Mouse (Mus musculus): ENCODE data around the gene Eno1. TPM values are rescaled to one million over a fixed set of nuclear protein-coding genes. Genes with fewer than 3 reads are reported as not detected.

Gene Eno1
- polyA plus RNA-seq, 1 experiment from 2014 or later = 1,302 TPM

DNA sequence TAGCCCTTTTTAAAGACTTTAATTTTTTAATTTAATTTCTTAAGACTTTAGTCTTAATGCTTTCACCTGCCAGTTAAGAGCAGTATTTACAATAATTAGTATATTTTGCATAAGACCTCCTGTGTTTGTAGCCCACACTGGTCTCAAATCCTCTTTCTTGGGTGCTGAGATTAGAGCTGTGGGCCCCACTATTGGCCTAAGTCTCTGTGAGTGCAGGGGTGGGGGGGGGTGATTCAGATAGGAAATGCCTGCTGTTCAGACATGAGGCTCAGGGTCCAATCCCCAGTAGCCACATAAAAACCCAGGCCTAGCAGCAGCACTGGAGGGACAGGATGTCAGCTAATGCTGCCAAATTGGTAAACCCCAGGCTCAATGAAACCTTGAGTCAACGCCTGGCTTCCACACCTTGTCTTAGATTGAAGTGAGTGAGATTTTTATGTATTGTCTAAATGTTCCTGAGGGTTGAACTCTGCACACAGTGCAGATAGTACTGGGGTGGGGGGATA, 3.9 kb downstream of the Eno1 start:
- Histone ChIP-seq H3K27me3 (replicated peaks) (no peaks in the 10 kb centered on the region), H3K36me3 (peaks cover 47% of the 10 kb centered on the region), H3K4me1 (peaks cover 38% of the 10 kb centered on the region), H3K4me3 (replicated peaks) (no peak overlapping the region), H3K9me3 (no peaks in the 10 kb centered on the region), H3K9ac (0 out of 2 replicates have a peak overlapping the region, but pooled peaks have one; percentile 9), H3K4me2 (0 out of 2 replicates have a peak overlapping the region, but pooled peaks have one; percentile 16), H3K27ac (no peak overlapping the region)
- no peak for ATAC-seq (ENCODE audit: insufficient read depth, low FRiP score, low read depth)
- WGBS = 76% methylated on average over 1 of the region's 1 CpGs

DNA sequence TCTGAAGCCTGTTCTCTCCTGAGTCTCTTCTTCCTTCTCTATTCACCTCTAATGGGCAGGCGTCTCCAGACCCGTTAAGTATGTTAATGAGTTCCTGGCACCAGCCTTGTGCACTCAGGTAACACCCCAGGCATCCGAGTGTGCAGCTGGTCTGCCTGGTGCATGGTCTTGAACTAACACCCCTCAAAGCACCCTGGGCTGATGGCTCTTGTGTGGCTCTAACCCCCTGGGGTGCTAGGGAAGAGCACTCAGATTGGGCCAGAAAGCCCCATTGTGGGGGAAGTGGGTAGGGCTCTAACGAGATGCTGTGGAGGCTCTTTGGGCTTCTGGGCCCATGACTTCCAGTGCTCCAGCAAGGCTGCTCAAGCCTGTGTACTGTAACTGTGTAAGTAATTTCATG, 5.2 kb downstream of the Eno1 start:
- H3K9me3 ChIP-seq = no peaks in the 10 kb centered on the region
- H3K9ac ChIP-seq = no peak overlapping the region
- ATAC-seq (ENCODE audit: insufficient read depth, low FRiP score, low read depth) = no peak
- WGBS = 78% methylated on average over 4 of the region's 4 CpGs
- no peak overlapping the region for H3K4me3 ChIP-seq (replicated peaks)
- peaks cover 38% of the 10 kb centered on the region for H3K4me1 ChIP-seq
- H3K36me3 ChIP-seq = peaks cover 56% of the 10 kb centered on the region
- H3K4me2 ChIP-seq = no peak overlapping the region
- H3K27ac ChIP-seq = no peak overlapping the region
- no peaks in the 10 kb centered on the region for H3K27me3 ChIP-seq (replicated peaks)

DNA sequence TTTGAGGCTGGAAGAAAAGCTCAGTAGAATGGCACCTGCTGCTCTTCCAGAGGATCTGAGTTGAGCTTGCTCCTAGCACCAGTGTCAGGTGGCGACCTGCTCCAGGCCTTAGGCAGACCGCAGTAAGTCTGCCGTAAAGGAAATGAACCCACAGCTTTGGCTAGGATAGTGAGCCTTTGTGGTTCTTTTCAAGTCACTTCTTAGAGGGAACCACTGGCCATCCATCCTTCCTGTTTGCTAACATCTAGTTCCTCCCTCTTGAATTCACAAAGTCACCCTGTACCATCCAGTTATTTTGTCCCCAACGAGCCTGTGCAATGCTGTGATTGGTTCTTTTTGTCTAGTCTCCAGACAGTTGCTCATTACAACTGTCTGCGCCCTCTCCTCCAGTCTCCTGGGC, 6.2 kb downstream of the Eno1 start:
- Histone ChIP-seq H3K4me1 (peaks cover 38% of the 10 kb centered on the region), H3K36me3 (peaks cover 64% of the 10 kb centered on the region), H3K4me2 (no peak overlapping the region), H3K9ac (no peak overlapping the region), H3K27me3 (replicated peaks) (no peaks in the 10 kb centered on the region), H3K4me3 (replicated peaks) (no peak overlapping the region), H3K27ac (no peak overlapping the region), H3K9me3 (no peaks in the 10 kb centered on the region)
- WGBS = 80% methylated on average over 5 of the region's 5 CpGs
- ATAC-seq (ENCODE audit: insufficient read depth, low FRiP score, low read depth) = no peak

DNA sequence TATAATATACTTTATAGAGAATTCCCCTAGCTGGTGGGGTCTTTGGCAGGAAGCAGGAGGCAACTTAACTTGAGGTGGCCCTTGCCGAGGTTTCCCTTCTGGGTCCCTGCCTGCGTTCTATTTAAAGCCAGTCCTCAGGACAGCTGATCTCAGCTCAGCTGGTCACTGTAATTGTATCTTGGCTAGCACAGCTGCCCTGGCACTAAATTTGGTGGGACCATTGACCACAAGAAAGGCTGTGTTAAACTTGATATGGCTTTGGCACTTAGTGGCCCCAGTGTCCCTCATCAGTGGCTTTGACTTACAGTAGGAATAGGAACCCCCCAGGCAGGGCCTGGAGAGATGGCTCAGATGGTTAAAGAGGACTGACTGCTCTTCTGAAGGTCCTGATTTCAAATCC, 9.4 kb downstream of the Eno1 start:
- no peak for ATAC-seq (ENCODE audit: insufficient read depth, low FRiP score, low read depth)
- peaks cover 17% of the 10 kb centered on the region for H3K4me1 ChIP-seq
- 79% methylated on average over 2 of the region's 2 CpGs for WGBS
- H3K4me2 ChIP-seq = no peak overlapping the region
- no peak overlapping the region for H3K9ac ChIP-seq
- no peak overlapping the region for H3K27ac ChIP-seq
- H3K9me3 ChIP-seq = no peaks in the 10 kb centered on the region
- H3K27me3 ChIP-seq (replicated peaks) = no peaks in the 10 kb centered on the region
- H3K4me3 ChIP-seq (replicated peaks) = no peak overlapping the region
- peaks cover 76% of the 10 kb centered on the region for H3K36me3 ChIP-seq

DNA sequence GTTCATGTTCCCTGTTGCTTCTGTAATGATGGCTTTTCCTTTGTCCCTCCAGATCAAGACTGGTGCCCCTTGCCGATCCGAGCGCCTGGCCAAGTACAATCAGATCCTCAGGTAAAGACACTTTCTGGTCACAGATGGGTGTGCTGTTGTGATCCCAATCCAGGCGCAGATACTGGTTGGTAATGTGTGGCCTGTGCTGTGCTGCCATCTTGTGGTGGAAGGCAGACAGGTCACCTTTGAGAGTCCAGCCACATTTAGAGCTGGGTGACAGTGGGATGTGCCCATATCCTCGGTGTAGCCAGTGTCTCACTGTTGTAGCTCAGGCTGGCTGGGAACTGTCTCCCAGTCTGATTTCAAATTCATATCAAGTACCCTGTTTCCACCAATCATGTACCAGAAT, 11.5 kb downstream of the Eno1 start:
- no peaks in the 10 kb centered on the region for H3K9me3 ChIP-seq
- H3K27ac ChIP-seq = no peak overlapping the region
- ATAC-seq (ENCODE audit: insufficient read depth, low FRiP score, low read depth) = no peak; the same call in 1 of the 2 replicates
- H3K9ac ChIP-seq = no peak overlapping the region
- H3K4me1 ChIP-seq = no peaks in the 10 kb centered on the region
- WGBS = 61% methylated on average over 5 of the region's 5 CpGs
- peaks cover 58% of the 10 kb centered on the region for H3K36me3 ChIP-seq
- no peak overlapping the region for H3K4me3 ChIP-seq (replicated peaks)
- H3K27me3 ChIP-seq (replicated peaks) = no peaks in the 10 kb centered on the region
- H3K4me2 ChIP-seq = no peak overlapping the region

GRCm38 (mm10) chr4:150248917-150249316, 12.4 kb downstream of the Eno1 start:
- ATAC-seq (ENCODE audit: insufficient read depth, low FRiP score, low read depth) = no peak

GRCm38 (mm10) chr4:150249731-150250270, 13.3 kb downstream of the Eno1 start:
- H3K27me3 ChIP-seq (replicated peaks) = no peaks in the 10 kb centered on the region
- WGBS = 57% methylated on average over 5 of the region's 5 CpGs
- no peak for ATAC-seq (ENCODE audit: insufficient read depth, low FRiP score, low read depth)
- no peak overlapping the region for H3K27ac ChIP-seq
- no peaks in the 10 kb centered on the region for H3K9me3 ChIP-seq
- H3K36me3 ChIP-seq = peaks cover 41% of the 10 kb centered on the region
- H3K4me3 ChIP-seq (replicated peaks) = no peak overlapping the region
- no peak overlapping the region for H3K4me2 ChIP-seq
- no peaks in the 10 kb centered on the region for H3K4me1 ChIP-seq
- H3K9ac ChIP-seq = no peak overlapping the region

More at GRCm38 (mm10) chr4:150248917-150249316, 12.4 kb downstream of the Eno1 start:
- Histone ChIP-seq H3K4me1 (no peaks in the 10 kb centered on the region), H3K9me3 (no peaks in the 10 kb centered on the region), H3K36me3 (peaks cover 50% of the 10 kb centered on the region), H3K9ac (no peak overlapping the region), H3K27ac (no peak overlapping the region), H3K4me3 (replicated peaks) (no peak overlapping the region), H3K4me2 (no peak overlapping the region), H3K27me3 (replicated peaks) (no peaks in the 10 kb centered on the region)
- WGBS = 73% methylated on average over 5 of the region's 5 CpGs

GRCm38 (mm10) chr4:150250549-150251422, 14.3 kb downstream of the Eno1 start:
- Histone ChIP-seq H3K36me3 (peaks cover 33% of the 10 kb centered on the region), H3K4me1 (no peaks in the 10 kb centered on the region), H3K27me3 (replicated peaks) (no peaks in the 10 kb centered on the region), H3K4me3 (replicated peaks) (no peak overlapping the region), H3K4me2 (no peak overlapping the region), H3K9me3 (no peaks in the 10 kb centered on the region), H3K9ac (no peak overlapping the region), H3K27ac (peak overlapping the region; percentile 1; the same call in 1 of the 2 replicates)
- 59% methylated on average over 18 of the region's 18 CpGs for WGBS
- ATAC-seq (ENCODE audit: insufficient read depth, low FRiP score, low read depth) = no peak

- ATAC-seq (ENCODE audit: insufficient read depth, low FRiP score, low read depth) = no peak
- Histone ChIP-seq H3K36me3 (peaks cover 9% of the 10 kb centered on the region), H3K27me3 (replicated peaks) (no peaks in the 10 kb centered on the region), H3K4me2 (no peak overlapping the region), H3K9ac (no peak overlapping the region), H3K4me3 (replicated peaks) (no peak overlapping the region), H3K4me1 (peaks cover 16% of the 10 kb centered on the region; the same call in 1 of the 2 replicates), H3K27ac (no peak overlapping the region), H3K9me3 (no peaks in the 10 kb centered on the region)
- 58% methylated on average over 4 of the region's 4 CpGs for WGBS
Measured at GRCm38 (mm10) chr4:150254416-150254815, 17.9 kb downstream of the Eno1 start.

DNA sequence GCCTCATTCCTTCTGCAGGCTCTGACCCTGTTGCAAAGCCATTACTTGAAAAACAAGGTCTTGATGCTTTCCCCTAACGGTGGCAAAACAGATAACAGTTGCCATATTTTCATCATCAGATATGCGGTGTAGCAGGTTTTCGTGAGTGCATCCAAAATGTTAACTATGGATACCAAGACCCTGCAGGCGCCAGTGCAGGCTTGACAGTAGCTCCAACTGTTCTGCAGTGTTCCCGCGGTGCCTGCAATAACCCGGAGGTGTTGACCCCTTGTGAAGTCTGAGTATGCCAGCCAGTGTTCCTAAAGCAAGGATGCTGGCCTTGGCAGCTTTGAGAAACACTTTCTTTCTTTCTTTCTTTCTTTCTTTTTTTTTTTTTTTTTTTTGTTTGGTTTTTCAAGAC, 18.7 kb downstream of the Eno1 start:
- Histone ChIP-seq H3K27me3 (replicated peaks) (no peaks in the 10 kb centered on the region), H3K27ac (no peak overlapping the region), H3K9ac (no peak overlapping the region), H3K4me2 (no peak overlapping the region), H3K36me3 (peaks cover 4% of the 10 kb centered on the region; the same call in 1 of the 2 replicates), H3K4me1 (peaks cover 16% of the 10 kb centered on the region; the same call in 1 of the 2 replicates), H3K4me3 (replicated peaks) (no peak overlapping the region), H3K9me3 (no peaks in the 10 kb centered on the region)
- WGBS = 81% methylated on average over 7 of the region's 7 CpGs
- ATAC-seq (ENCODE audit: insufficient read depth, low FRiP score, low read depth) = no peak

- H3K36me3 ChIP-seq = peaks cover 4% of the 10 kb centered on the region; the same call in 1 of the 2 replicates
- no peak overlapping the region for H3K9ac ChIP-seq
- H3K4me3 ChIP-seq (replicated peaks) = no peak overlapping the region
- peak overlapping the region; percentile 21 for H3K27ac ChIP-seq
- H3K9me3 ChIP-seq = no peaks in the 10 kb centered on the region
- peaks cover 16% of the 10 kb centered on the region; the same call in 1 of the 2 replicates for H3K4me1 ChIP-seq
- H3K4me2 ChIP-seq = no peak overlapping the region
- WGBS = 38% methylated on average over 20 of the region's 20 CpGs
- peak; percentile 81 for ATAC-seq (ENCODE audit: insufficient read depth, low FRiP score, low read depth)
- H3K27me3 ChIP-seq (replicated peaks) = no peaks in the 10 kb centered on the region
Measured at GRCm38 (mm10) chr4:150257252-150258204, 21.0 kb downstream of the Eno1 start.
